In the genomic region with DNA sequence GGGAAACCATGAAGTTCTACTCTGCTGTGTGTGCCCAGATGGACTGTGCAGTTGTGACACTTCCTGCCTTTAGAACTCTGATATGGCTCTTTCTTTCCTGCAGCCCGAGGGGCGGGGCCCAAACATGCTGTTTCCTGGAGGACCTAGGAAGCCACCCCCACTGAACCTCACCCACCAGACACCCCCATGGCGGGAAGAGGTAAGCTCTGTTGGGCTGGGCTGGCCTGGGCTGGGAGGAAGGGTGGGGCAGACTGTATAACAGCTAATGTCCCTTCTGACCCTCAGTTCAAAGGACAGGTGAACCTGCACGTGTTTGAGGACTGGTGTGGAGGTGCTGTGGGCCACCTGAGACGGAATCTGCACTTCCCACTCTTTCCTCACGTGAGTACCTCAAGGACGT, we compare ENCODE assay signal across 17 mouse cellular contexts. TPM values are rescaled to one million over a fixed set of nuclear protein-coding genes. Genes with fewer than 3 reads are reported as not detected.
A peak's percentile ranks its signal among the peaks of the same experiment; 100 is the strongest.
DNase-seq lines count a peak whose midpoint lies in the region; ATAC-seq and TF ChIP-seq lines count a peak whose summit lies in the region.
"Had no signal": no experiment of that assay in that cellular context is flagged by ENCODE, and none has a peak within 500 bp of the region (broad histone marks: within the 10 kb centered on the region; RNA-seq: fewer than 3 reads in every experiment).

No protein-coding gene starts in this region.

- no peak overlapping the region for H3K9ac ChIP-seq in liver, embryonic 12.5 days
- H3K9ac ChIP-seq in forebrain, postnatal 0 days = no peak overlapping the region
- H3K9ac ChIP-seq: limb, embryonic 13.5 days had no signal

- H3K4me2 ChIP-seq in liver, embryonic 12.5 days = no peak overlapping the region
- H3K4me2 ChIP-seq in forebrain, postnatal 0 days (ENCODE audit: low read depth) = no peak overlapping the region
- H3K4me2 ChIP-seq: limb, embryonic 13.5 days had no signal

- H3K27me3 ChIP-seq in liver, embryonic 12.5 days (replicated peaks) = peaks cover 97% of the 10 kb centered on the region
- H3K27me3 ChIP-seq in forebrain, postnatal 0 days (ENCODE audit: insufficient read depth, low read length) = no peaks in the 10 kb centered on the region

- no peaks in the 10 kb centered on the region for H3K36me3 ChIP-seq in liver, embryonic 12.5 days
- peaks cover 53% of the 10 kb centered on the region for H3K36me3 ChIP-seq in forebrain, postnatal 0 days (ENCODE audit: insufficient read depth)

- DNase-seq in lung, postnatal 4 days = peak; percentile 33 to 46
- no peak for DNase-seq in lung, adult 18-20 months
- peak; percentile 62 for DNase-seq in thymus, postnatal 4 days
- no peak for DNase-seq in forebrain, postnatal 0 days
- no peak for DNase-seq in cerebellum, postnatal 36 days
- no peak for DNase-seq in cerebellum, postnatal 4 days (ENCODE audit: low spot score in 2 of 2)
- DNase-seq: embryo, embryonic 11 days; heart, postnatal 10 days; kidney, adult 18-20 months; right cerebral cortex, postnatal 4 days had no signal

- H3K4me3 ChIP-seq in liver, embryonic 12.5 days = no peak overlapping the region
- H3K4me3 ChIP-seq in forebrain, postnatal 0 days (ENCODE audit: low read depth, low read length) = no peak overlapping the region
- H3K4me3 ChIP-seq: limb, embryonic 13.5 days had no signal

- TF ChIP-seq CTCF in forebrain, postnatal 0 days (IDR thresholded peaks at IDR 0.05; ENCODE audit: low read depth) = no peak

- no peak overlapping the region for H3K27ac ChIP-seq in liver, embryonic 12.5 days
- H3K27ac ChIP-seq in forebrain, postnatal 0 days (ENCODE audit: low read depth, low read length) = no peak overlapping the region
- H3K27ac ChIP-seq: limb, embryonic 13.5 days had no signal

- H3K9me3 ChIP-seq in liver, embryonic 12.5 days (replicated peaks) = no peaks in the 10 kb centered on the region
- H3K9me3 ChIP-seq in forebrain, postnatal 0 days (ENCODE audit: low read length) = no peaks in the 10 kb centered on the region
- H3K9me3 ChIP-seq: limb, embryonic 13.5 days had no signal

- H3K4me1 ChIP-seq in liver, embryonic 12.5 days = peaks cover 46% of the 10 kb centered on the region
- peaks cover 18% of the 10 kb centered on the region for H3K4me1 ChIP-seq in forebrain, postnatal 0 days (ENCODE audit: insufficient read depth)

- peak; percentile 71 for ATAC-seq in common myeloid progenitor, adult 5-6 weeks (replicated peaks; ENCODE audit: low read depth, poor library complexity, severe bottlenecking)
- peak; percentile 16; the same call in 1 of the 2 replicates for ATAC-seq in liver, embryonic 12.5 days
- no peak for ATAC-seq in forebrain, postnatal 0 days
- ATAC-seq: midbrain, embryonic 16.5 days had no signal

- whole genome bisulfite sequencing in liver, embryonic 12.5 days (ENCODE audit: insufficient replicate concordance) = 26% methylated on average over 7 of the region's 7 CpGs
- WGBS in forebrain, postnatal 0 days = 88% methylated on average over 7 of the region's 7 CpGs

RNA-seq across cellular contexts. Expression of gene B4galnt4, which starts 3.3 kb away (rescaled TPM):
- total RNA-seq in common myeloid progenitor, adult 5-6 weeks (2017) = 0.19 and 0.82 TPM in 2 replicates
- polyA plus RNA-seq in liver, embryonic 12.5 days (2016; fragmentation: Nextera tagmentation; extraction: Ambion mirVana) = 1.9 and 2.3 TPM in 2 replicates
- 126 and 163 TPM in 2 replicates for total RNA-seq in forebrain, postnatal 0 days (2014; rRNA removed)
- 42.3 and 47.4 TPM in 2 replicates for polyA plus RNA-seq in forebrain, postnatal 0 days (2015; fragmentation: Nextera tagmentation; extraction: Ambion mirVana)
- total RNA-seq: neutrophil, adult 5-6 weeks had no signal

RNA-seq across cellular contexts. Expression of gene Pkp3, which starts 13.8 kb away (rescaled TPM):
- total RNA-seq in common myeloid progenitor, adult 5-6 weeks (2017) = 0.19 and 3.4 TPM in 2 replicates
- polyA plus RNA-seq in liver, embryonic 12.5 days (2016; fragmentation: Nextera tagmentation; extraction: Ambion mirVana) = 0.71 and 1.1 TPM in 2 replicates
- total RNA-seq in forebrain, postnatal 0 days (2014; rRNA removed) = not detected in 2 replicates
- 0.08 TPM in 1 of 2 replicates, not detected in the other for polyA plus RNA-seq in forebrain, postnatal 0 days (2015; fragmentation: Nextera tagmentation; extraction: Ambion mirVana)
- total RNA-seq: gastrocnemius, adult 8-10 months; layer of hippocampus, postnatal 10 days had no signal

RNA-seq across cellular contexts. Expression of gene Gm17387, which starts 35.2 kb away (rescaled TPM):
- total RNA-seq in common myeloid progenitor, adult 5-6 weeks (2017) = not detected in 2 replicates
- polyA plus RNA-seq in liver, embryonic 12.5 days (2016; fragmentation: Nextera tagmentation; extraction: Ambion mirVana) = not detected in 2 replicates
- total RNA-seq in forebrain, postnatal 0 days (2014; rRNA removed) = not detected in 2 replicates
- not detected in 2 replicates for polyA plus RNA-seq in forebrain, postnatal 0 days (2015; fragmentation: Nextera tagmentation; extraction: Ambion mirVana)
- total RNA-seq: gastrocnemius, adult 8-10 months; heart, postnatal 10 days; layer of hippocampus, postnatal 10 days; neutrophil, adult 5-6 weeks had no signal
- polyA plus RNA-seq: limb, embryonic 13.5 days; midbrain, embryonic 16.5 days had no signal

RNA-seq across cellular contexts. Expression of gene Sigirr, which starts 36.2 kb away (rescaled TPM):
- total RNA-seq in common myeloid progenitor, adult 5-6 weeks (2017) = 17.7 and 26.1 TPM in 2 replicates
- polyA plus RNA-seq in liver, embryonic 12.5 days (2016; fragmentation: Nextera tagmentation; extraction: Ambion mirVana) = 16.0 and 16.5 TPM in 2 replicates
- 2.9 TPM in 2 replicates for total RNA-seq in forebrain, postnatal 0 days (2014; rRNA removed)
- polyA plus RNA-seq in forebrain, postnatal 0 days (2015; fragmentation: Nextera tagmentation; extraction: Ambion mirVana) = 2.4 and 2.7 TPM in 2 replicates

RNA-seq across cellular contexts. Expression of gene Ifitm6, which starts 46.5 kb away (rescaled TPM):
- total RNA-seq in common myeloid progenitor, adult 5-6 weeks (2017) = 8.2 TPM in 1 of 2 replicates, not detected in the other
- 1.4 and 2.7 TPM in 2 replicates for polyA plus RNA-seq in liver, embryonic 12.5 days (2016; fragmentation: Nextera tagmentation; extraction: Ambion mirVana)
- 2.0 TPM in 1 of 2 replicates, not detected in the other for total RNA-seq in forebrain, postnatal 0 days (2014; rRNA removed)
- 0.34 and 0.38 TPM in 2 replicates for polyA plus RNA-seq in forebrain, postnatal 0 days (2015; fragmentation: Nextera tagmentation; extraction: Ambion mirVana)
- total RNA-seq: gastrocnemius, adult 8-10 months; layer of hippocampus, postnatal 10 days had no signal
- polyA plus RNA-seq: limb, embryonic 13.5 days had no signal

Comparison
In these comparisons a context has a peak if more than half of its experiments do, and no peak if none do; other contexts are left out.
1. DNase-seq: peak in lung, postnatal 4 days (2 of 2) and thymus, postnatal 4 days (single experiment); none in lung, adult 18-20 months (0 of 2), forebrain, postnatal 0 days (single experiment), cerebellum, postnatal 36 days (0 of 2) and cerebellum, postnatal 4 days (0 of 2).
2. RNA of gene B4galnt4, which starts 3.3 kb away (total RNA-seq): 126 to 163 TPM in forebrain, postnatal 0 days; 0.19 to 0.82 TPM in common myeloid progenitor, adult 5-6 weeks; every median in the first group is over 10 times any median in the second.